Mouse (Mus musculus): ENCODE data around the gene Psenen. TPM values are rescaled to one million over a fixed set of nuclear protein-coding genes. Genes with fewer than 3 reads are reported as not detected.

The Psenen gene
- polyA plus RNA-seq, 1 experiment: 131 TPM

GRCm38 (mm10) chr7:30588676-30589434 is 25.4 kb upstream of the Psenen start, which contains the start of gene Kmt2b:
Kmt2b (minus strand) TSS chr7:30588726.
- H3K4me1 ChIP-seq (ENCODE audit: control insufficient read depth, insufficient read depth, insufficient read length, low read length): peaks cover 15% of the 10 kb centered on the region
- H3K36me3 ChIP-seq (ENCODE audit: control insufficient read depth, insufficient read depth, low read length): peaks cover 25% of the 10 kb centered on the region
- TF ChIP-seq CTCF (IDR thresholded peaks at IDR 0.05; ENCODE audit: extremely low read depth, insufficient read length, insufficient replicate concordance, low read depth, low read length) (no peak), POLR2A (IDR thresholded peaks at IDR 0.05; ENCODE audit: low read depth, low read length) (peak; percentile 71)
- H3K27me3 ChIP-seq (ENCODE audit: control insufficient read depth, insufficient read depth, low read length): no peaks in the 10 kb centered on the region
- whole genome bisulfite sequencing: under 1% methylated on average over 60 of the region's 68 CpGs
- H3K4me3 ChIP-seq (ENCODE audit: low read depth, low read length): peak within 1 kb of the TSS; percentile 94
- peak within 1 kb of the TSS; percentile 79 for H3K27ac ChIP-seq (ENCODE audit: insufficient read depth, low read depth, low read length)

DNA sequence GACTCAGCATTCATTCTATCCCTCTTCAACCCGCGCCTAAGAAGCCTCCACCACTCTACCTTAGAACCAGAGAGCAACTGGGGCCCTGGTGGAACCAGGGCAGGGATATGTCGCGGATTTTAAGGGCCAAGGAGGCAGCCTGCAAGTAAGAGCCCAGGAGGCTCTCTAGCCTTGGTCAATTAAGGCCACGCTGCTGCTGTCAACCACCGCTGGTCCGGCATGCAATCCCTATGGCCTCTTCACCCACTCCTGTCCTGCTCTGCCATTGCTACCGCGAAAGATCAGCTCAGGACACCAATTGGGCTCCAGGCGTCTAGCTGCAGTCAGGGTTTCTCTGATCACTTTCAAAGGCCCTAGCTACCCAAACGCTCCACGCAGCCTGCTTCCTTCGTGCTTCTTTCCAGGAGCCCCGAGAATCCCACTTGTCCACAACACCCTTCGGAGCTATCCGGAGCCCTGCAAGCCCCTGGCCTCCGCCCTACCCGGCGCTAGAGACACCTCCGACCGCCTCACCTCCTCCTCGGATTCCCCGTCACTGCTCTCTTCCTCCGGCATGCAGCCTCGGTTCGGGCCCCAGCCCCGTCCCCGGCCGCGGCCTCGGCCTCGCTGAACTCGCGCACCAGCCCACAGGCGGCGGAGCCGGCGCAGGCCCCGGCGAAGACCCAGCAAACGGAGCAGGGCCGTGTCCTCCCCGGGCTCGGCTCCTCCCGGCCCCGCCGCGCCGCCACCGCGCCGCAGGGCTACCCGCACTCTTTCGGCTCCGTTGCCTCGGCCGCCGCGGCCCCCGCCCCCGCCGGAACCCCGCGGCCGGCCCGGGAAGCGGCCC is 24.6 kb upstream of the Psenen start:
- H3K27me3 ChIP-seq (ENCODE audit: control insufficient read depth, insufficient read depth, low read length): no peaks in the 10 kb centered on the region
- H3K27ac ChIP-seq (ENCODE audit: insufficient read depth, low read depth, low read length): peak overlapping the region; percentile 60
- TF ChIP-seq CTCF (IDR thresholded peaks at IDR 0.05; ENCODE audit: extremely low read depth, insufficient read length, insufficient replicate concordance, low read depth, low read length) (0 out of 2 replicates have a peak, but pooled peaks have one; percentile 11), POLR2A (IDR thresholded peaks at IDR 0.05; ENCODE audit: low read depth, low read length) (no peak)
- peaks cover 32% of the 10 kb centered on the region for H3K36me3 ChIP-seq (ENCODE audit: control insufficient read depth, insufficient read depth, low read length)
- H3K4me3 ChIP-seq (ENCODE audit: low read depth, low read length): peak overlapping the region; percentile 94
- WGBS: 1% methylated on average over 65 of the region's 67 CpGs
- H3K4me1 ChIP-seq (ENCODE audit: control insufficient read depth, insufficient read depth, insufficient read length, low read length): peaks cover 15% of the 10 kb centered on the region

DNA sequence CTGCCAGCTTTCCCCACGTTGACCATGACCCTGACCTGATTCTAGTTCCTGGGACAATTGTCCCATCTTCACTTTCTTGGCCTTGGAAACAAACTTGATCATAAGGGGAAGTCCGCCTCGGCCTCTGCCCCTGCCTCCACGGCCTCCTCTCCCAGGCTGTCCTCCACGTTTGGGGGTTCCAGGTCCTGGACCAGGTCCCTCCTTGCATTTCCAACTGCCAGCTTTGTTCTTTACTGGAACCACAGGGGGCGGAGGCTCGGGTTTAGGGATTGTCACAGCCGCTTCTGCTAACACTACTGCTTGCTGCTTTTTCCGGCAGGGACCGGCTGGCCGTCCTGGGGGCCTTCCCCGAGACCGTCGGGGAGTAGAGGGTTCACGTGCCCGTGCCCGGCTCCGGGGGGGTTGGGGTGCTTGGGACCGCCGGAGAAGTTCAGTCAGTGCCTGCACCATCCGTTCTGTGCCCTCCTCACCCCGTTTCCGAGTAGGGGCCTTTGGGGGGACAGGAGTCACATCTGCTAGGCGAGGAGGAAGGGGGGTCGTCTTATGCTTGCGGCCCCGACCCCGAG is 23.1 kb upstream of the Psenen start:
- Histone ChIP-seq H3K4me1 (ENCODE audit: control insufficient read depth, insufficient read depth, insufficient read length, low read length) (peaks cover 15% of the 10 kb centered on the region), H3K36me3 (ENCODE audit: control insufficient read depth, insufficient read depth, low read length) (peaks cover 46% of the 10 kb centered on the region), H3K4me3 (ENCODE audit: low read depth, low read length) (no peak overlapping the region), H3K27me3 (ENCODE audit: control insufficient read depth, insufficient read depth, low read length) (no peaks in the 10 kb centered on the region), H3K27ac (ENCODE audit: insufficient read depth, low read depth, low read length) (no peak overlapping the region)
- TF ChIP-seq POLR2A (IDR thresholded peaks at IDR 0.05; ENCODE audit: low read depth, low read length) (no peak), CTCF (IDR thresholded peaks at IDR 0.05; ENCODE audit: extremely low read depth, insufficient read length, insufficient replicate concordance, low read depth, low read length) (no peak)
- 90% methylated on average over 28 of the region's 28 CpGs for WGBS

- Histone ChIP-seq H3K36me3 (ENCODE audit: control insufficient read depth, insufficient read depth, low read length) (peaks cover 58% of the 10 kb centered on the region), H3K27ac (ENCODE audit: insufficient read depth, low read depth, low read length) (no peak overlapping the region), H3K4me3 (ENCODE audit: low read depth, low read length) (no peak overlapping the region), H3K4me1 (ENCODE audit: control insufficient read depth, insufficient read depth, insufficient read length, low read length) (peaks cover 6% of the 10 kb centered on the region), H3K27me3 (ENCODE audit: control insufficient read depth, insufficient read depth, low read length) (no peaks in the 10 kb centered on the region)
- TF ChIP-seq POLR2A (IDR thresholded peaks at IDR 0.05; ENCODE audit: low read depth, low read length) (no peak), CTCF (IDR thresholded peaks at IDR 0.05; ENCODE audit: extremely low read depth, insufficient read length, insufficient replicate concordance, low read depth, low read length) (no peak)
- WGBS: 96% methylated on average over 7 of the region's 7 CpGs
Measured at GRCm38 (mm10) chr7:30585170-30585569, 21.7 kb upstream of the Psenen start.

- TF ChIP-seq POLR2A (IDR thresholded peaks at IDR 0.05; ENCODE audit: low read depth, low read length): no peak
- no peak for TF ChIP-seq CTCF (IDR thresholded peaks at IDR 0.05; ENCODE audit: extremely low read depth, insufficient read length, insufficient replicate concordance, low read depth, low read length)
- Histone ChIP-seq H3K27ac (ENCODE audit: insufficient read depth, low read depth, low read length) (no peak overlapping the region), H3K4me1 (ENCODE audit: control insufficient read depth, insufficient read depth, insufficient read length, low read length) (peaks cover 3% of the 10 kb centered on the region; the same call in 1 of the 2 replicates), H3K4me3 (ENCODE audit: low read depth, low read length) (no peak overlapping the region), H3K36me3 (ENCODE audit: control insufficient read depth, insufficient read depth, low read length) (peaks cover 67% of the 10 kb centered on the region), H3K27me3 (ENCODE audit: control insufficient read depth, insufficient read depth, low read length) (no peaks in the 10 kb centered on the region)
- WGBS: 95% methylated on average over 10 of the region's 10 CpGs
Measured at GRCm38 (mm10) chr7:30584339-30584738, 20.9 kb upstream of the Psenen start.

- 95% methylated on average over 16 of the region's 16 CpGs for WGBS
- Histone ChIP-seq H3K27ac (ENCODE audit: insufficient read depth, low read depth, low read length) (no peak overlapping the region), H3K4me1 (ENCODE audit: control insufficient read depth, insufficient read depth, insufficient read length, low read length) (no peaks in the 10 kb centered on the region), H3K4me3 (ENCODE audit: low read depth, low read length) (no peak overlapping the region), H3K27me3 (ENCODE audit: control insufficient read depth, insufficient read depth, low read length) (no peaks in the 10 kb centered on the region), H3K36me3 (ENCODE audit: control insufficient read depth, insufficient read depth, low read length) (peaks cover 93% of the 10 kb centered on the region)
- TF ChIP-seq POLR2A (IDR thresholded peaks at IDR 0.05; ENCODE audit: low read depth, low read length): no peak
- no peak for TF ChIP-seq CTCF (IDR thresholded peaks at IDR 0.05; ENCODE audit: extremely low read depth, insufficient read length, insufficient replicate concordance, low read depth, low read length)
Measured at GRCm38 (mm10) chr7:30581547-30581946, 18.1 kb upstream of the Psenen start.
